Mouse (Mus musculus) adrenal gland, postnatal 36 days (tissue): ENCODE measurements around the gene Zfp697. TPM values are rescaled to one million over a fixed set of nuclear protein-coding genes. Genes with fewer than 3 reads are reported as not detected.

ENCODE experiments used
- DNase-seq, 2 experiments: peaks; one replicate each; pipeline ENCODE4 v3.0.0; 2021; ENCODE audit warnings: mixed read lengths in 1 of 2
- long read RNA-seq, 2 experiments: library from polyadenylated mRNA; stranded (forward); transcript quantifications; one replicate each; pipeline ENCODE4 v2.0.0; 2021; ENCODE audit warnings: borderline sequencing depth in 2 of 2
- total RNA-seq, 2 experiments: library from RNA; stranded (reverse); gene quantifications; 2 replicates each; pipeline ENCODE4 v1.2.3; 2021

Zfp697 gene
- 1 to 10 TPM; 5.1 to 5.8 TPM for total RNA-seq
- long read RNA-seq, experiment 1, partial matches to known transcripts: 0 of 6 reads
- long read RNA-seq, experiment 1, other reads (novel, unspliced or antisense): 2 of 6 reads
- long read RNA-seq, experiment 2, partial matches to known transcripts: 0 of 1 reads
- long read RNA-seq, experiment 2, other reads (novel, unspliced or antisense): 1 of 1 reads

DNA sequence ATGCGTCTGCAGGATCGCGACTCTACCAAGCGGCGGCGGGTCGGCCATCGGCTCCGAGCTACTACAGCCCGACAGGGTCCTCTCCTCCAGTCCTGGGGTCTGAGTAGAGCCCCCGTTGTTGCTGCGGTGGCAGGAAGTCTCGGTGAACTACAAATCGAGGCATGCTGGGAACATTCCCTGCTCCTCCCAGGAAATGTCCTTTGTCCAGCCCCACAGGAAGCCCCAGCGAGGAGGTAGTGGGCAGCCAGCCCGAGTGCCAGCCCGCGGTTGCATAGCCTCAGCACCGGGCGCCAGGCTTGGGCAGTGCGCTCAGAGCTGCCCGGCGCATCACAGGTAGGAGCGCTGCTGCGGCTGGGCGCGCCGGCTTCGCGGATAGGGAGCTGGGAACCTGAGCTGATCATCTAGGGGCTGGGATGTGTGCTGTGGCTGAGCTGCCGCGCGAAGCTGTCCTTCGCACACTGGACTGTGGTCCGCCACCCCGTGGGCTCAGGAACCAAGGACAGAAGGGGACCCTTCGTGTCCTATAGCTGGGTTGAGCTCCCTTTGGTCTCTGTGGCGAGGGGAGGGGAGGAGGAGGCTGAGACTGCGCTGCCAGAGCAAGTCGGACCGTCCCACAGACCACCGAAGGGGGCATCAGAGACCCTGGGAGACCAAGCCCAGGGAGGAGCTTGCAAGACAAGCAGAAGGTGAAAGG is at the start of gene Zfp697:
TSS of gene Zfp697 (plus strand) at position 216 of the 694 bp plus-strand sequence.
- DNase-seq: peak; percentile 86 to 89

- DNase-seq: no peak
Measured at GRCm38 (mm10) chr3:98334010-98334409, 48.3 kb upstream of the Zfp697 start.

- DNase-seq: no peak
Measured at GRCm38 (mm10) chr3:98335331-98335730, 46.9 kb upstream of the Zfp697 start.

DNA sequence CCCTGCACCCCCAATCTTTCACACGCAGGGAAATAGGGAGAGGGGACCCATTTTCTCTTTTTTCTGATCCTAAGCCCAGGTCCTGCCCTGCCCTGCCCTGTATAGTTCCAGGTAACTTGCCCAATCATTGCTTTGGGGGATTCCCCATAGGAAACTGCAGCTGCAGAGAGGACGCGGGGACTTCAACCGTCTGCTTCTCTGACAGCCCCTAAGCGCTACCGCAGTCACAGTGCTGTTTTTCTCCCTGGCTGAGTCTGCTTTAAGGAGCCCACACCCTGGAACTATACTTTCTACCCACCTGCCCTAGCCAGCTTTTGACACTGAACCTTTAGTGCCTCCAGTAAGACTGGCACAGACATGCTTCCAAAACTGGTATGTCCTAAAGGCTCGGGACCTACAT is 46.4 kb upstream of the Zfp697 start:
- no peak for DNase-seq

DNA sequence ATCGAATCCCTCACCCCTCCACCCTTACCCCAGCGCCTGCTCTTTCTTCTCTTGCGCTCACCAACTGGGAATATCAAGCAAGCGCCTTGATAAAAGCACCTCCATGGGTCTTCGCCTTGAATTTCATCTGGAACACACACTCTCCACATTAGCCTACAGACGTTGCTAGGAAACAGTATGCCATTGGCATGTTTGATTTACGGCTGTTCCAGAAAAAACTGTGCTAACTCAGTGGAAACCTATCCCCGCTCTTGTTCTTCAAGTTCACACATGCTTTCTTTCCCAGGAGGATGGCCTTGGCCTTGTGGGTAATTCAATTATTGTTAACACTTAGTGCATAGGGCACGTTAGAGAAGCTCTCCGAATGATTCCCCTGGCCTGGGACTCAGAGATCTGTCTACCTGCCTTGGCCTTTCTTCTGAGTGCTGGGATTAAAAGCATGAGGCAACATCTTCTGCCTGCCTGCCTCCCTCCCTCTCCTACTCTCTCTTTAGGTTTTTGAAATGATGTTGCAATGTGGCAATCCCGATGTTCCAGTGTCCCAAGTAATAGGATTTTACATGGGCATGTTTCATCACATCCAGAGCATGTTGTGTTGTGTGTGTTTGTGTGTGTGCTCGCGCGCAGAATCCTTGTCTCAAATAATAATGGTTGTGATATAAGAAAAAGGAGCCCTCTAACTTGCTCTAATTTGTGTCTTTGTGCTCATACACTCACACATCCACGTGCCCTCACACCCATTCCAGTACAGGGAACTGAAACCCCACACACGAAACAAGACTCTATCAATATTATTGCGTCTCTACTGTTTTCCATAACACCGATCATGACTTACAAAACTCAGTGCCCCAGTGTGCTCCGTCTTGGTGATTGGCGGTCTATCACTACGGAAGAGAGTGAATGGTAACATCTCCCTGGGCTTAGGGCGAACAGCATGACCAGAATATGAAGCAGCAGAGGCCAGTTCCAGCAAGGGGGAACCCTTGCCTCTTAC is 45.3 kb upstream of the Zfp697 start:
- DNase-seq: no peak

GRCm38 (mm10) chr3:98338584-98339041 is 43.6 kb upstream of the Zfp697 start:
- DNase-seq: peak; percentile 68 to 69

- DNase-seq: peak; percentile 60 to 72
Measured at GRCm38 (mm10) chr3:98339097-98339705, 43.1 kb upstream of the Zfp697 start.

GRCm38 (mm10) chr3:98339706-98340109 is 42.6 kb upstream of the Zfp697 start, which contains the start of gene Phgdh:
TSS of gene Phgdh (minus strand) at chr3:98339990.
- peak; percentile 69 to 73 for DNase-seq

GRCm38 (mm10) chr3:98340818-98341594 is 41.3 kb upstream of the Zfp697 start:
- no peak for DNase-seq

- DNase-seq: no peak
Measured at GRCm38 (mm10) chr3:98343235-98343634, 39.0 kb upstream of the Zfp697 start.

DNA sequence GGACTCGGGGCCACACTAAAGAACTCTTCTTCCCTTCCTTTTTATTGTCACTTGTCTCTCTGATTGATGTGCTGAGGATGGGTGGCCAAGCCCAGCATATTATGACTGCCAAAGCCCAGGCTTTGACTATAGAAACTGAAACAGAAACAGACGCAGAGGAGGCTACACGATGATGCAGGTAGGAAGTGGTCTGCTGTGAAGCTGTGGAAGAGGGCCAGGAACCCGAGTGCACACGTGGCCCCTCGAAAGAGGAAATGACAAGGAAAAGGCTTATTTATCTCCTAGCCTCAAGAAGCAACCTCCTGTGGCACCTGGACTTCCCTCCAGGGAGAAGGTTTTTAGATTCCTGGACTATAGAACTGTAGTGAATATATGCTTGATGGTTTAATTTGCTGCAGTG is 34.2 kb upstream of the Zfp697 start:
- DNase-seq: no peak

DNA sequence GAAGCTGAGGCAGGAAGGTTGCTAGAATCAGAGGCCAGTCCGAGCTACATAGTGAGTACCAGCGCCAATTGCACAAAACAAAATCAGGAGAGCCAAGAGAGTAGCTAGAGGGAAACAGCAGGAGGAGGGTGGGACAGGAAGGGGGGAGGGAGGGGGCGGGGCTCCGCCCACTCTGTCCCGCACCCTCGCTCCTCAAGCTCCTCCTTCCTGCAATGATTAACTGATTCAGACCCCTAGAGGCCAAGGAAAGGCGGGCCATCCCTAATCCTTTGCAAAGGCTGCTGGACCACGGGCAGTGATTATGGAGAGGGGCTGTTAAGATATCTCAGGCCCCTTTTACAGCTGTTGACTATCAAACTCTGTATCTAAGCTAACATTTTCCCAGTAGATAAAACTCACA is 33.6 kb upstream of the Zfp697 start:
- DNase-seq: no peak

GRCm38 (mm10) chr3:98353892-98354291 is 28.4 kb upstream of the Zfp697 start:
- DNase-seq: peak; percentile 46 to 73

- no peak for DNase-seq
Measured at GRCm38 (mm10) chr3:98355344-98356025, 26.8 kb upstream of the Zfp697 start.

DNA sequence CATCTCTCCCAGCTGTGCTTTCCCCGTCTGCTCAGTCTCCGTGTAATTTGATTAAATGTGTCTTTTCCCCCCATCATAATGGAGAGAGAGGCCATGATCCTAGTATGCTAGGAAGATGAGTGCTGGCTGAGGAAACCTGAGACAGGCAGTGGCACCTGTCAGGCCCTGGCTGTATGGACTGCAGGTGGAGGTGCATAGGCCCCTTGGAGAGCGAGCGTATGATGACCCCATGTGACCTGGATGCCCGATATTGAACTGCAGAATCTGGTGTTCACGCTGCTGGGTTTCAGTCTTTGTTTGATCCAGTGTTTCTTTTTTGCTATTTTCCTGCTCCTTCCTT is 26.3 kb upstream of the Zfp697 start:
- DNase-seq: no peak

DNA sequence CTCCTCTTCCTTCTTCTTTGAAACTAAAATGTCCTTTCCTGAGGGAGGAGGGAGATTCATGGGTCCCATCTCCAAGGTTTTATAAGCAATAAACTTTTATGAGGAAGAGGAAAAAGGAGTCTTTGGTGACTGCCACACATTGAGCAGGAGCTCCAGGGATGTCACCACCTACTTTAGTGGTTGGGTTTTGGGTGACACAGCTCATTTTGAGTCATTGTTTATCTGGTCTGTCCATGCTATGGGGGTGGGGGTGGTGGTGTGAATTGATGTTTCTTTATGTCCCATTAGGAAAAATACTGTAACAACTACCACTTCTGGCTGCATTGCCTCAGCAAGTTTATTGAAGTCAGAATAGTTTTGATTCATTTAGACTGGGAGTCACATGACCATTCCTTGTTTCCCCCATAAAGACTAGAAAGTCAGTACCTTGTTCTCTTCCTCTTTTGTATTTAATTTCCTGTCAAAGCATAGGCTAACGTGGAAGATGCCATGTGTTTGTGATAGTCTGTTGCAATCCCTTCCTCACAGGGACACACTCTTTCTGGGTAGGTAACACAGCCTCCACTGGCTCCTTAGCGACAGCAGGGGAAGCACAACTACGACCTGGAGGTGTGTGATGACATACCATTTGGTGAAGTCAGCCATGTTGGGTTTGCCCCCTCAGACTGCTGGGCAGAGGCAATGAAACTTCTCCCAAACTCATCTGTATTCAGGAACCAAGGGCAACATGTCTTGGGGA is 25.5 kb upstream of the Zfp697 start:
- no peak for DNase-seq

GRCm38 (mm10) chr3:98362753-98363152 is 19.5 kb upstream of the Zfp697 start:
- DNase-seq: peak in 1 of 2 experiments; percentile 43

GRCm38 (mm10) chr3:98366086-98366485 is 16.2 kb upstream of the Zfp697 start:
- no peak for DNase-seq

DNA sequence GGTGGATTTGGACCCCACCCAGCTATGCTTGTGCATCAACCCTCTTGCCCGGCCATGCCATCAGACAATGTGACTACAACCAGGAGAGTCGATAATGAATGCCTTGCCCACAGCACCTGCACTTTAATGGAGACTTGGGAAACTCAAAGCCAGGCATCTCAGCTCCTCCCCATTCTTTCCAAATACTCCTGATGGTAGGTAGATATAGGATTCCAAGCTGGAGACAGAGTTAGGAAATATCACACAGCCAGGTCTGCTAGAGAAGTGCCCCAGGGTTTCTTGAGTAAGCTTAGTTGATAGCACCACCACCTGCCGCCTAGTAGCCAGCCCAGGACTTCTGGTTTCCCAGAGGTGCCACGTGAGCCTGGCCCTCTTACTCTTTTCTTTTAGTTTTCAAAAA is 15.4 kb upstream of the Zfp697 start:
- no peak for DNase-seq

DNA sequence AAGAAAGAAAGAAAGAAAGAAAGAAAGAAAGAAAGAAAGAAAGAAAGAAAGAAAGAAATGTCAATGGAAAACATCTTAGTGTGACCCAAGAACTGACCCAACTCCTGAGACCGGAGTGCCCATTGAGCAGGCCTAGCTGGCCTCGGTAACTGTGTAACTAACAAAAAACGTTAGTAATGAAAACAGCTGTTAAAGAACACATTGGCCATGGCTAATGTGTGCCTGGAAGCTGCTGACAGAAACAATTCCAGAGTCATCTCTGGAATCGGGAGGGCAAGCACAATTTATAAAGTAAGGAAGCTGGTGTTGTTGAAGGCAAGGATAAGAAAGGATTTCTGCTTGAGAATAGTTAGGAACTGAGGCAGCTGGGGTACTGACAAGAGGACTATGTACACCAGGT is 14.0 kb upstream of the Zfp697 start:
- no peak for DNase-seq
